Comparison of ENCODE assay signal across 9 mouse cellular contexts in genomic region chr7:46378123-46378522, GRCm38 (mm10). TPM values are rescaled to one million over a fixed set of nuclear protein-coding genes. Genes with fewer than 3 reads are reported as not detected.
DNase-seq lines count a peak whose midpoint lies in the region; ATAC-seq and TF ChIP-seq lines count a peak whose summit lies in the region.
"Had no signal": no experiment of that assay in that cellular context is flagged by ENCODE, and none has a peak within 500 bp of the region (broad histone marks: within the 10 kb centered on the region; RNA-seq: fewer than 3 reads in every experiment).

No protein-coding gene starts in this region.

- WGBS in embryonic facial prominence, embryonic 14.5 days, result 4% methylated on average over 22 of the region's 22 CpGs
- whole genome bisulfite sequencing in limb, embryonic 14.5 days, result 3% methylated on average over 22 of the region's 22 CpGs

- no peak overlapping the region for H3K4me3 ChIP-seq in layer of hippocampus, adult 2 months
- H3K4me3 ChIP-seq in embryonic facial prominence, embryonic 14.5 days (ENCODE audit: low read depth, low read length), result peak overlapping the region; percentile 30
- H3K4me3 ChIP-seq in limb, embryonic 14.5 days (replicated peaks; ENCODE audit: low read length), result peak overlapping the region; percentile 28

- peaks cover 70% of the 10 kb centered on the region for H3K27me3 ChIP-seq in embryonic facial prominence, embryonic 14.5 days (replicated peaks; ENCODE audit: control insufficient read depth, insufficient read depth, low read length)
- H3K27me3 ChIP-seq in limb, embryonic 14.5 days (ENCODE audit: control insufficient read depth, insufficient read depth, low read length), result peaks cover 58% of the 10 kb centered on the region

- no peak overlapping the region for H3K27ac ChIP-seq in layer of hippocampus, adult 2 months
- peak overlapping the region; percentile 29; the same call in 1 of the 2 replicates for H3K27ac ChIP-seq in embryonic facial prominence, embryonic 14.5 days (replicated peaks; ENCODE audit: low read depth, low read length)
- H3K27ac ChIP-seq in limb, embryonic 14.5 days (replicated peaks; ENCODE audit: low read depth, low read length), result no peak overlapping the region
- H3K27ac ChIP-seq: macrophage had no signal

- H3K36me3 ChIP-seq in embryonic facial prominence, embryonic 14.5 days (ENCODE audit: control insufficient read depth, insufficient read depth, low read length), result no peaks in the 10 kb centered on the region
- no peaks in the 10 kb centered on the region for H3K36me3 ChIP-seq in limb, embryonic 14.5 days (ENCODE audit: control insufficient read depth, insufficient read depth, low read length)

- no peak for ATAC-seq in embryonic facial prominence, embryonic 14.5 days (ENCODE audit: low read depth)
- ATAC-seq in limb, embryonic 14.5 days (ENCODE audit: low FRiP score, low read depth), result no peak

- peak overlapping the region; percentile 54; the same call in 1 of the 2 replicates for H3K9ac ChIP-seq in embryonic facial prominence, embryonic 14.5 days (ENCODE audit: low read depth, low read length)
- no peak overlapping the region for H3K9ac ChIP-seq in limb, embryonic 14.5 days (ENCODE audit: low read depth, low read length, severe bottlenecking)

- peaks cover 3% of the 10 kb centered on the region; the same call in 1 of the 2 replicates for H3K4me1 ChIP-seq in embryonic facial prominence, embryonic 14.5 days (ENCODE audit: control insufficient read depth, insufficient read depth, low read length)
- H3K4me1 ChIP-seq in limb, embryonic 14.5 days (ENCODE audit: control insufficient read depth, insufficient read depth, low read length), result peaks cover 2% of the 10 kb centered on the region; the same call in 1 of the 2 replicates

- H3K9me3 ChIP-seq in embryonic facial prominence, embryonic 14.5 days (ENCODE audit: control insufficient read depth, low read length), result no peaks in the 10 kb centered on the region
- H3K9me3 ChIP-seq in limb, embryonic 14.5 days (ENCODE audit: control insufficient read depth, low read length), result no peaks in the 10 kb centered on the region

- H3K4me2 ChIP-seq in embryonic facial prominence, embryonic 14.5 days (ENCODE audit: low read depth, low read length), result peak overlapping the region; percentile 43
- H3K4me2 ChIP-seq in limb, embryonic 14.5 days (replicated peaks; ENCODE audit: low read depth, low read length, severe bottlenecking), result peak overlapping the region; percentile 13; the same call in 1 of the 2 replicates

- TF ChIP-seq CTCF in layer of hippocampus, adult 2 months (conservative IDR thresholded peaks at IDR 0.05), result peak; percentile 72

- no peak for TF ChIP-seq POLR2A in limb, embryonic 14.5 days (IDR thresholded peaks at IDR 0.05; ENCODE audit: borderline replicate concordance, extremely low read depth, insufficient read depth, insufficient read length)

- DNase-seq in layer of hippocampus, adult 2 months (ENCODE audit: low spot score in 2 of 2), result no peak
- no peak for DNase-seq in layer of hippocampus, adult 8-10 months (ENCODE audit: low spot score in 2 of 2)
- peak; percentile 71 for DNase-seq in brain, adult 2 months (ENCODE audit: low read depth, low spot score)
- DNase-seq in embryonic facial prominence, embryonic 14.5 days (ENCODE audit: low spot score), result peak; percentile 13
- no peak for DNase-seq in limb, embryonic 14.5 days (ENCODE audit: low spot score)
- peak; percentile 41 to 45 for DNase-seq in thymus, postnatal 36 days
- no peak for DNase-seq in layer of hippocampus, postnatal 36 days
- DNase-seq in adrenal gland, adult 18-20 months (ENCODE audit: low spot score in 2 of 2), result no peak

RNA-seq across cellular contexts. Expression of gene Myod1, which starts 1.8 kb away (rescaled TPM):
- total RNA-seq in layer of hippocampus, adult 2 months (2021), result under 1 TPM in 1 of 2 experiments, not detected in 1; 0.20 TPM
- under 1 TPM in 1 of 4 experiments, not detected in 3; 0.24 TPM for total RNA-seq in layer of hippocampus, adult 8-10 months (2022)
- polyA plus RNA-seq in embryonic facial prominence, embryonic 14.5 days (2014; fragmentation: Nextera tagmentation; extraction: Ambion mirVana), result 46.5 and 50.7 TPM in 2 replicates
- 80.4 and 111 TPM in 2 replicates for polyA plus RNA-seq in limb, embryonic 14.5 days (2012; rRNA removed)
- 42.4 and 48.0 TPM in 2 replicates for polyA plus RNA-seq in limb, embryonic 14.5 days (2014; fragmentation: Nextera tagmentation; extraction: Ambion mirVana)
- total RNA-seq in layer of hippocampus, postnatal 36 days (2021), result not detected
- not detected for total RNA-seq in adrenal gland, adult 18-20 months (2021)
- polyA plus RNA-seq: macrophage had no signal

RNA-seq across cellular contexts. Expression of gene Kcnc1, which starts 18.2 kb away (rescaled TPM):
- 100 to 1,000 TPM; 120 TPM for total RNA-seq in layer of hippocampus, adult 2 months (2021)
- 100 to 1,000 TPM; 103 to 134 (median 116) TPM for total RNA-seq in layer of hippocampus, adult 8-10 months (2022)
- polyA plus RNA-seq in embryonic facial prominence, embryonic 14.5 days (2014; fragmentation: Nextera tagmentation; extraction: Ambion mirVana), result 0.69 and 1.1 TPM in 2 replicates
- polyA plus RNA-seq in limb, embryonic 14.5 days (2012; rRNA removed), result 0.28 and 0.40 TPM in 2 replicates
- 0.07 and 0.11 TPM in 2 replicates for polyA plus RNA-seq in limb, embryonic 14.5 days (2014; fragmentation: Nextera tagmentation; extraction: Ambion mirVana)
- total RNA-seq in layer of hippocampus, postnatal 36 days (2021), result 100 to 1,000 TPM; 114 to 119 TPM
- under 1 TPM; 0.19 to 0.36 TPM for total RNA-seq in adrenal gland, adult 18-20 months (2021)
- polyA plus RNA-seq: macrophage had no signal

Comparison
In these comparisons a context has a peak if more than half of its experiments do, and no peak if none do; other contexts are left out.
1. DNase-seq: peak in brain, adult 2 months (single experiment), embryonic facial prominence, embryonic 14.5 days (single experiment) and thymus, postnatal 36 days (2 of 2); none in layer of hippocampus, adult 2 months (0 of 2), layer of hippocampus, adult 8-10 months (0 of 2), limb, embryonic 14.5 days (single experiment), layer of hippocampus, postnatal 36 days (0 of 2) and adrenal gland, adult 18-20 months (0 of 2).
2. RNA of gene Kcnc1, which starts 18.2 kb away (total RNA-seq): 103 to 134 TPM in layer of hippocampus, adult 8-10 months, 120 TPM in layer of hippocampus, adult 2 months and 114 to 119 TPM in layer of hippocampus, postnatal 36 days; 0.19 to 0.36 TPM in adrenal gland, adult 18-20 months; every median in the first group is over 10 times any median in the second.